Mouse (Mus musculus): ENCODE measurements around the gene Rab43.

GRCm38 (mm10) chr6:87780546-87781301, 31.2 kb downstream of the Rab43 start:
- TF ChIP-seq ZC3H11A (IDR thresholded peaks at IDR 0.05; ENCODE audit: low read depth, low read length) = no peak
- TF ChIP-seq SMC3 (IDR thresholded peaks at IDR 0.05; ENCODE audit: low read depth, low read length) = no peak

Measured in MEL (cell line).